Mouse (Mus musculus): ENCODE measurements at regions not wholly inside any gene's neighbourhood (a gene's known extent, or its start where the extent isn't known, plus 50 kb on each side); places are given as distances from the start of the nearest gene placed in this dataset.
A peak's percentile ranks its signal among the peaks of the same experiment; 100 is the strongest.

GRCm38 (mm10) chr14:110468457-110469311, 286.3 kb downstream of the Slitrk6 start:
- H3K9ac ChIP-seq = no peak overlapping the region
- H3K4me1 ChIP-seq (replicated peaks; ENCODE audit: control insufficient read depth, insufficient read depth, low read length) = 0 out of 2 replicates have a peak, but pooled peaks cover 4% of the 10 kb centered on the region
- WGBS = 35% methylated on average over 6 of the region's 6 CpGs
- DNase-seq (ENCODE audit: low spot score) (peak; percentile 47), ATAC-seq (ENCODE audit: low FRiP score) (peak; percentile 69; the same call in 1 of the 2 replicates)
- no peak overlapping the region for H3K4me2 ChIP-seq (replicated peaks)
- no peaks in the 10 kb centered on the region for H3K9me3 ChIP-seq (ENCODE audit: control insufficient read depth, low read length)
- peak overlapping the region; percentile 35; the same call in 1 of the 2 replicates for H3K27ac ChIP-seq
- no peaks in the 10 kb centered on the region for H3K27me3 ChIP-seq (ENCODE audit: control insufficient read depth, insufficient read depth, low read length)
- no peaks in the 10 kb centered on the region for H3K36me3 ChIP-seq (replicated peaks; ENCODE audit: control insufficient read depth, insufficient read depth)
- no peak overlapping the region for H3K4me3 ChIP-seq (replicated peaks; ENCODE audit: low read length)
